Mouse (Mus musculus): ENCODE measurements at regions not wholly inside any gene's neighbourhood (a gene's known extent, or its start where the extent isn't known, plus 50 kb on each side); places are given as distances from the start of the nearest gene placed in this dataset.

DNA sequence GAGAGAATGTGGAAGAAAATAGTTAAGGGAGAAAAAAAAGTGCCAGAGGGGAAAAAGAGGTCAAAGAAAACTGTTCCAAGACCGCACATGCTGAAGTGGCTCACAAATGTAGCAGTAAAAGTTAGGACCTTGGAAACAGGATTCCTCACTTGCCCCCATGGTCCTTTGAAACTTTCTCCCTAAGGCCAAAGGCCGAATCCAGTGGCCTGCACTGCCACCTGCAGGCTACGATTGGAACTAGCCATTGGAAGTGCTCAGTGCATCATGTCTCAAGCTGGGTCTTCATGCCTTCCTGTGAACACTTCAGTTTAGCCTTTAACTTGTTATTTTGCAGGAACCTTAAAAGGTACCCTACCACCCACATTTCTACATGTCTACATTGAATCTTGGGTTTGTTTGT lies 56.3 kb upstream of the Mctp2 start:
- peak; percentile 25 for DNase-seq

DNA sequence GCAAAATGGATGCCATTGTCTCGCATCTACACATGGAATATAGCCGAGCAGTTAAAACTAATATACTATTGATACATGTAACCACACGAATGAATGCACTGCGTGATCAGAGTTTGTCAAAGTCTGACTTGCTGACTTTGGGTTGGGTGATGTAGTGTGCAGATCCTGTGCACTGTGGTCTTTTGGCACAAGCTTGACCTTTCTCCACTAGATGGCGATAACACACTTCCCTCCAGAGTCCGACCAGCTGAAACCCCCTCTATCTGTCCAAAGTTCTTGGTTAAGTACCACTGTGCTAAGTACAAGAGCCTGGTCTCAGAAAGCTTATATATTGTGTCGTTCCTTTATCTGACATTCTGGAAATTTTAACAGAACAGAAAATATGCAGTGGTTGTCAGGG lies 84.9 kb upstream of the Mctp2 start:
- no peak for DNase-seq

DNA sequence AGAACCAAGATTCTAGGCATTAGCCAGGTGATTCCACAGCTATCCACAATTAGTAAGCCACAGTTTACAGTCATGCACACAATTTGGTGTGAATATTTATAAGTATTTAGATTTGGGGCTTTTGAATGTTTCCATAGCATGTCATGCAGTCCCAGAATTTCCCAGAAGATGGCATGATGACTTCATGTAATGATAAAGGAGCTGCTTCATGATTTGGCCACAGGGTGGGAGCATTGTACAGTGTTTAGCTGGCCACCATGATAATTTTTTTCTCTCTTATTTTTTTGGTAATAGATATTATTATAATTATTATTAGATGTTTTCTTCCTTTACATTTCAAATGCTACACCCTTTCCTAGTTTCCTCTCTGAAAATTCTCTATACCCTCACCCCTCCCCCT lies 93.6 kb upstream of the Mctp2 start:
- peak; percentile 64 for DNase-seq

DNA sequence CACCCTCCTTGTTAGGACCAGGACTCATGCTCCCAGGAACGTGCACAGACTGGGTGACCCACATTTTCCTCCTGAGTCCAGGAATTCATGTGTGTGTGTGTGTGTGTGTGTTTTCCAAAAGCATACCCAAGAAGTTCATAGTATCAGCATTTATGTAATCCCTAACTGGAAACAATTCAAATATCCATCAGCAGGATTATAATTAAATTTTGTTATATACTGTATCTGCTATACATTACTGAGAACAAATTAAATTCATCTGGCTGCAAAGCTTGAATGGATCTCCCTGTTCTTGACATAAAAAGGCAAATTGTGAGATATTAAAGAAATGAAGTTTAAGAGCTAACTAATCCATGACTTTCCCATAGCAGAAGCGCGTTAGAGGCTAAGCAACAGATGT lies 99.7 kb upstream of the Mctp2 start:
- no peak for DNase-seq

DNA sequence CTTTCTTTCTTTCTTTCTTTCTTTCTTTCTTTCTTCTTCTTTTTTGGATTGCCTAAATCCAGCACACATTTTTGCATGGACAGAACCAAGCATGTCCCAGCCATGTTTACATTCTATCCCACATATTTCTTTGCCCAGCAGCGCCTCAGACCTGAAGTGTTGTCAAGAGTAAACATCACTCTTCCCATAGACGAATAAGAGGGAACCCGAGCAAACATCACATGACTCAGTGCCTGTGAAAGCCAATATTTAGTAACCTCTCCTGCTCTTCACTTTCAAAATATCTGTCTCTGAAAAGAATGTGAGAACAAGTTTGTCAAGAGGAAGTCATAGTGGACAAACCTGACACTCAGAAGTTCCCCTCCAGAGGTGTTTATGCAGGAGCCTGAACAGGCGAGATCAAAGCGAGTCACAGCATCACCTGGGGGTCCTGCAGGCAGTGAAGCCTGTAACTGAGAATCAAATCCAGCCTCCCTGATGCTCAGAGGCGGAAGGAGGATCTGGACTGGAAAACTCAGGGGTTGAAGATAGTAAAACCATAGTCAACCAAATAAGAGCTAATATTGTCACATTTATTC lies 102.1 kb upstream of the Mctp2 start:
- DNase-seq = no peak

DNA sequence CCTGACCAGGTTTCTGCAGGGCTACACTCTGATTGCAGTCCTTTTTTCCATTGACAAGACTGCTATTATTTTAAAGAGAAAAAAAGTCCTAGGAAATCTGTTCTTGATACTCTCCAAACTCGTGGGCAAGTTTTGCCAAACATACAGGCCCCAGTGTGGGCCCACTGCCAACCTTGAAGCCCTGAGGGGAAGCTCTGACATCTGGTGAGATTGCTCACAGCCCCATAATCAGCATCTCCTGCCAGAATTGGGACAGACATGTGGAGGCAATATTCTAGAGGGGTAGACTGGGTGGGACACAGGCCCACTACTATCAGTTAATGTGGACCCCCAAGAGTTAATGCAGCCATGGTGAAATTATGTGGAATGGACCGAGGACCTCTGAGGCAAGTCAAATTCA lies 132.1 kb upstream of the Mctp2 start:
- no peak for DNase-seq

DNA sequence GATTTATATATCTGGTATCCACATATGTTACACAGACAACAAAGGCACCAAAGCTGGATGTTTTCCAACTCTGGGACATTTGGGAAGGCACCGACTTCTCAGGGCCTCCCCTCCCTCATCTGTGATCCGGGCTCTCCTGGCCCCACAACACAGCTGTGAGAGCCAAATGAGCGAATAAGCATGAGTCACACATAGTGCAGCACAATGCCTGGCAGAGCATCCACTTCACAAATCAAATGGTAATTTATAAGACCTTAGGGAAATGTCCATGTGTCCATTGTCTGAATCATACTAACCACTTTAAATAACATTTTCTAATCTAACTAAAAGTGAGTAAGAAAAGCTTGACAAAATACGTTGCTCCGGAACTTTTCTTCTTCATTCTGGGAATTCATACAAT lies 135.6 kb upstream of the Mctp2 start:
- DNase-seq = no peak

DNA sequence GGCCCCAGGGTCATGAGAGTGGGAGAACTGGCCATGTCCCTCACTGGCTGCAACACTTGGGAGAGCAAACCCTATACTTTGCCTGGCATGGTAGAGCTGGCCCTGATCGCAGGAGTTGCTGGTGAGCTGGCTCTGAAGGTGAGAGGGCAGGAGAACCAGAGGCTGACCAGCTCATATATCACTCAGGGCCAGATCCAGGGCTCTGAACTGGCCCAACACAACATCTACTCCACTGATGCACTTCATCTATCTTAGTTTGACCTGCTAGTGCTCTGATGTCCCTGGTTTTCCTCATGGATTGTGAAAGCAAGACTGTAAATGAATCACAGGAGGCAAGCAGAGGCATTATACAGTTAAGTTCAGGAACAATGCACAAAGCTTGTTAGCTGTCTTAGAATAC lies 137.6 kb upstream of the Mctp2 start:
- DNase-seq = no peak

DNA sequence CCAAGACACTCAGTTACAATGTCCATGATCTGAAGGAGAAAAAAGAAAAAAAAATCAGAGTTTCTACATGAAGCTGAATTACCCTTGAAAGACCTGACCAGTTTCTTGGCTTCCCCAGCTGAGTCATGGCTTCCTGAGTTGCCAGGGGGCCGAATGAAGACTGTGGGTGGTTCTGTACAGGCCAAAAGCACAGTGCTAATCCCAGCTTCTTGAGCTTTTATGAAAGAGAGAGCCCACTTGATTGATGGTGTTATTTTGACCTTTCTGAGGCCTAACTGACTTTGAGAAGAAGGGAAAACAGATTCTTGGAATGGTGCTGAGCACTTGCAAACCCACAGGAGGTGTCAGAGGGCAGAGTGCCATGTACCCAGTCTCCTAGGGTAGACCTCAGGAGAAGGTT lies 138.4 kb upstream of the Mctp2 start:
- DNase-seq = no peak

DNA sequence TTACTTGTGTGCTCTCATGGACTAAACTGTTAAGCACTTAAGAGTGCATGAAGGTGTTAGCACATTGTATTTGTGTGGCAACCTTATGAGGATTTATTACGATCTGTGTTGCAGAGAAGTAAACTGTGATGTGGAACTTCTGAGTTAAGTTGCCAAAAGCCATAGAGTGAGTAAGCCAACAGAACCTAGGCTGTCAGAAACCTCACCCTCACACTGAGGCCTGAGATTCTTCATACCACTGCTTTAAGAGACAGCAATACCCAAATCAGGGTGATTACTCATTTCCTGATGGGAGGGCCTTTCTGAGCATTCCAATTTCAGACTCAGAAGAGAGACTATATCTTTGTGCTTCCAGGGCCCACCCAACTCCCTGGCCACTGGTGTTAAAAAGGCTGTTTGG lies 140.5 kb upstream of the Mctp2 start:
- no peak for DNase-seq

DNA sequence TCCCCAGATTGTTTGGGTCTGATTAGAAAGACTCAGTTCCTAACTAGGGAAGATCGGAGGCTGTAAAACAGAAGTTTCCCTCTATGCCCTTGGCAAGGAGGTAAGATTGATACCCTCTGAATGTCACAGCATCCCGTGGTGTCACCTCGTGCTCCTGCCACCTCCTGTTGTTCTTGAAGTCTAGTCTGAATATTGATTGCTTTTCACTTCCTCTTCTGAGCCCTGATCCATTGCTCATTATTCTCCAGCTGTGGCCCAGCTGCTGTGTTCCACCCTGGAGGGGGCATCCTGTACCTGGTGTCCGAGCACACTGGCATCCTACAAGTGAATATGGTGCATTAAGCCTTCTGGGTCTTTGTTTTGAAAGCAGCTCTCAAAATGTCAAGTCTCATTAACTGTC lies 156.6 kb upstream of the Mctp2 start:
- no peak for DNase-seq

DNA sequence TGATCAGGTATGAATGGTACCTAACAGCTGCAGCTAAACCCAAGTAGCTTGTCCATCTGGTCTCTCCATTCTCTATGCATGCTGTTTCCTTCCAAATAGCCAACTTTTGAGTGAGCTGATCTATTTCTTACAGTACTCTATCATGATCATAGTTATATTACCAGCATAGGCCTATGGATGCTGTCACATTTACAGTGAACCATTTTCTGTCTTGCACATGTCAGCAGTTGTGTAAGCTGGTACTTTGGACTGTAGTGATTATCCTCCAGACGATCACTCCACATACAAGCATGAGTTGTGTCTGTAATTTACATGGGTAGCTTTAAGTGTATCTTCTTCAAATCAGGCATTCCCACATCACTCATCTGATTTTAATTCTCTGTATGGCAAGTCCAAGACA lies 158.2 kb upstream of the Mctp2 start:
- DNase-seq = no peak

DNA sequence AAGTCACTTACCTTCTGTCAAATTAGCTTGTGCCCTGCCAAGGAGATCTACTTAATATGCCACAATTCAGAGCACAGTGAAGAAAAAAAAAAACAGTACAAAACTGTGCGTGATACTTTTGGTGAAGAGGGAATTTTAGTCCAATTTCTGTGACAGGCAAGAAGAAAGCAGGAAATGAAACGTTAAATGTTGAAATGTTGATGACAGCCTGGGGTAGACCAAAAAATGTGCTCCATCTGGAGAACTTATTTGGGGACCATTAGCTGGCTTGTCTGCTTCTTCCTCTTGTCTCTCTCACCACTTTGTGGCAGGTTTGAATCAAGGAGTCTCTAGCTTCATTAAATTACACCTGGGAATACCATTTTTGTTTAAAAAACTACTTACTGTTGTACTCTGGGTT lies 163.3 kb upstream of the Mctp2 start:
- DNase-seq = no peak

DNA sequence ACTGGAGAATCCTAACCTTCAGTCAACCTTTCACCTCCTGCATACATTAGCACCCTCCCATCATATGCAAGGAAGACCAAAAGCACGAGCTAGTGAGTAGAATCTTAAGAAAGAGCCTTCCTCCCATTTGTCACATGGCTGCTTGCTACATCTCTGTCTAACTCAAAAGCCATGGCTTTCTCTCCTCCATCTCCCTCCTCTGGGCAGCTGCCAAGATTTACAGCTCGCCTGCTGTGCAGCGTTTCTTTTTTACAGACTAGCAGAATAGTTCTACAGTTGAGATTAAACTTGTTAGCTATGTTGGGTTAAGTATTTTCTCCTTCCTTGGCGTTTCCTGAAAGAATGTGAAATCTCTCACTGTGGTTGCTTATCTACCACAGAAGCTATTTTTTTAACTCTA lies 168.3 kb upstream of the Mctp2 start:
- no peak for DNase-seq

DNA sequence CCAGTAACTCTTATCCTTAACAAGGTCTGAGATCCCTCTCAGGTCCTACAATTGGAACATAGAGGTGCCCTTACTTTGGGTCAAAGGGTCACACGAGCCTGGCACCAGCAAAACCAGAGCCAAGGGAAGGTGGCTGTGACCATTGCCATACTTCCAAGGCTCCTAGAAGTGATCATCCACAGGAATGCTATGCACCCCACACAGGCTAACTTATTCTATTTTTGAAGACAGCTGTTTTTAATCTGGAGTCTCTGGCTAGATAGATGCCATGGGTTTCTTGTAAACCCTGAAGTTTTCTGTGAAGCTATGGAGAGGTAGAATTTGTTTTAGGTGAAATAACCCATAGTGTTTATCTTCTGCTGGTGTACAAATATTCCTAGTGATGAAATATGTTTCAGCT lies 172.5 kb upstream of the Mctp2 start:
- no peak for DNase-seq

DNA sequence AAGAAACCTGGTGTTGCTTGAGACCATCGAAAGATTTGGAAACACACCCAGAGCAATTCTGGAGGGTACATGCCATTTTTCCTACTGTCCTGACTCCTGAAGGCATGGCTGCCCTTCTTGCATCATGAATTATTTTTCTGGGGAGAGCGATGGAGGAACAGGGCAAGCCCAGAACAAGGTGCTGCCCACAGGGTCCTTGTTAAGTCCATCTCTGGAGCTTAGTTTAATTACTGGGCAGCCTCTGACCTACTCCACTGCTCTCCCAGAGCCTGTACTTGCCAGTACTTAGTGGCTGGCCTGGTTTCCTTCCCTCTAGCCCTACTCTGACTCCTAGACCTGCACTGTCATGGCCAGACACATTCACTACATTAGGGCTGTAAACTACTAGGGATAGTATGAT lies 174.9 kb upstream of the Mctp2 start:
- DNase-seq = no peak

DNA sequence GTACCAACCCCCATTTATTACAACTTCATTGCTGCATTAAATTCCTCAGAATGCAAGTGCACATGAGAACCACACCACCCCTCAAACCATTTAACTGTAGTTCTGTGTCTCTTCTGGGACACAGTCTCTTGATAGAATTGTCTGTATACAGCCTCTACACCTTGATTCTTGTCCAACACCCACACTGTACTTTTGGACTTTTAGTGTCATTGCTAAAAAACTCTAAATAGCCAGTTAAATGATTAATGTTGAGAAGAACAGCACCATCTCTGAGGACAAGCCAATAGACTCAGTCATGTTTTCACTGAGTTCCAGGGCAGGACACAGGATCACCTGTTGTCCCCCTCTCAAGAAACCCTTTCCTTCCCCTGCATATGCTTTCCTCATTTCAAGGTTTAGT lies 183.8 kb upstream of the Mctp2 start:
- DNase-seq = no peak

DNA sequence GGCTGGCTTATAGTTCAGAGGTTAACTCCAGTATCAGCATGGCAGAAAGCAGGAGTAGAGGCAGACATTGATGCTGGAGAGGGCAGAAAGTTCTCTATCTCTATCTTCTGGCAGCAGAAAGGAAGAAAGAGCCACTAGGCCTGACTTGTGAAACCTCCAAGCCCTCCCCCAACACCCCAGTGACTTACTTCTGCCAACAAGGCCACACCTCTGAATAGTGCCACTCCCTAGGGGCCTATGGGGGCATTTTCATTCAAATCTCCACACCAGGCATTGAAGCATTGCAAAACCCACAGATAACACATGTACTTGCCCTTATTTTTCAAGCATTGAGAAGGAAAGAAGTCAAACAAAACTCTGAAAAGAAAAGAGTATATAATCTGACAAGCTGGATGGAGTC lies 186.9 kb upstream of the Mctp2 start:
- no peak for DNase-seq

DNA sequence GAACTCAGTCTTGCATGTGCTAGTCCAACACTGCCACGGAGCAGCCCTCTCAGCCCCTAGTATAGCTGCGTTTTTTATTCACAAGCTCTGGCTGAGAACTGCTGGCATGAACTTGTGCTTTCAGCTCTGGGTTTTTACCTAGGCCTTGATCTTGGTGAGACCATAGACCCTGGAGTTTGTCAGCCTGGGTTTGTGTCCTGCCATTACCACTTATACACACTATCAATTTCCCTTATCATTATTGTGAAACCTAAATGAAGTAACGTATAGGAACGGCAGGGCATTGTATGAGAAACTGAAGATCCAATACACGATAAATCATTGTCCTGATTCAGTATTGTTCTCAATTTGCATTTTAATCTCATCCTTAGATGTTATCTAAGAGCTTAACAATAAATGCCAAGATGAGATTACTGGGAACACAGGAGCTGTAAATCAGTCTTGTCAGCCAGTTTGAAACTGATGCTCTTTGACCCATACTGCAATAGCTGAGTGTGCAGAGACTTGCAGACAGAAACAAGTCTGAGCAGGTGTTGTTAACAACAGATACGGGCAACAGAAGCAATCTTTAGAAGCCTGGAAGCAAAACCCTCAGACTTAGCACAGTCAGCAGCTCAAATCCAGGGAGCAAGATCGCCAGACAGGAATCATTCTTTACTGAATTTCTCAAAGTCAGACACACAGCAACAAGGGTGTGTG lies 190.7 kb upstream of the Mctp2 start:
- DNase-seq = no peak

DNA sequence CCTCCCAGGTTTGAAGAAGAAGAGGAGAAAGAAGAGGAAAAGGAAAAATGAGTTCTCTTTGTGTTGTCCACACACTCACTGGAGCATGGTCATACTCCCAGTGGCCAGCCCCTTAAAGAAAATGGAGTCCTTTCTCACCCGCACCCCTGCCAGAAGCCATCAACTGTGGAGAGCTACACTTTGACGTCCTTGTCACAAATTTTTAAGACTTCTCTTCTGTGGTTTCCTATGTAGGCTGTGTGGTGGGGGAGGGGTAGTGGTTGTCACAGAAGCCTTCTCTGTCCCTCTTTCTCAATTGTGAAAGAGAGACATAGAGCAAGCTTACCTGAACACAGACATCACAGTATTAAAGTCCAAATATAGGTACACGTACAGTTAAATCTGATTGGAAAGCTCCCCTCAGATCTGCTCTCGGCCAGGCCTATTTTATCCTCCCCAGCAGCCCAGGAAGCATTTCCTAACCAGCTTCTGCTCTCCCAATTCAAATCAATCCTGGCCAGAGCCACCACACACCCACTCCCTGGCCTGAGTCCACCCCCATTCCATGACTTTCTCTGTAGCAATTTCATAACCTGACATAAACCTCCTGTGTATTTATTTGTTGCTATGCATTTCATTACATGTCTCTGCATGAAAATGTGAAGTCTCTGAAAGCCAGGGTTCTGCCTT lies 192.3 kb upstream of the Mctp2 start:
- DNase-seq = no peak

DNA sequence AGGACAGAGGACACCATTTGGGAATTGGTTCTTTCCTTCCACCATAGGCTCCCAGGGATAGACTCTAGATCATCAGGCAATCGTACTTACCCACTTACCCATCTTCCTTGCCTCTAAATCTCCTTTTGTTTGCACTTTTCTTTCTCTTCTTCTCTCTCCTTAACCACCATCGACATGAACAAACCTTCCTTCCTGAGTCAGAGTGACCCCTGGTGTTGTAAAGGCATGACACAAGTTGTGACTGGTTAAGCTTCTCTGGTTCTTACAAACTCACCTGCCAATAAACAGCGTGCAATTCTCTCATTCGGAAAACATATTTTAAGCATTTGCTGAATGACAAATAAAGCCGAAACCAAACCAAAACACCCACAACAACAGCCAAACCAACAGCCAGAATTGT lies 193.4 kb upstream of the Mctp2 start:
- DNase-seq = no peak

DNA sequence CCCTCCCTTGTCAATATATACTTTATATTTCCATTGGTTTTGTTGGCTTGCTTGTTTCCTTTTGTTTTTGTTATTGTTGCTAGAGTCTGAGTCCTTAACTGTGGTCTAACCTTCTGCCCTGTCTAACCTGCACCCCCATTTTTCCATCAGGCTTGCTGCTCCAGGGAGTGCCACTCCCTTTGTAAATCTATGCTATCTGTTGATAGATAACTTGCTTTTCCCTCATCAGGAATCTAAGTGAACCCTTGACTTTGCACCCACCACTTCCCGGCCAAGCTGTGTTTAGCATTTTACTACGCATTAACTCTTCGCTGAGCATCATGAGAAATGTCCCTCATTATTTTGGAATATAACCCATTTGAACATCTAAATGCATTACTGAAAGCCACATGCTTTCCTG lies 193.8 kb upstream of the Mctp2 start:
- DNase-seq = no peak

DNA sequence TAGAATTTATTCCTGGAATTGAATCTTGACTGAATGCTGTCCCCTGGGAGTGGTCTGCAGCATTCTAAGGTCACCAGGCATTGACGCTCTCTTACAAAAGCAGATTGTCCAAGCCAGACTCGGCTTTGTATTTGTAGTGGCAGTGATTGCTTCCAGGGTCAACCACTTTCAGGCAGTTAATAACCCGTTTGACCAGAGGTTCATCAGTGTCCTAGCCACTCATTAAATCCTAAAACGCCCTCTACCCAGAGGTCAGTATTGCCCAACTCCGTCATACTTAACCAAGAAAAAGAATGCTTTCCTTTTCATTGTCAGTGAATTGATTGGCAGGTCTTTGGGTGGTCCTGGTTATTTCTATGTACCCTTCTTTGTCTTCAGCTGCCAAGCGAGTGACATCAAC lies 194.6 kb upstream of the Mctp2 start:
- DNase-seq = no peak

DNA sequence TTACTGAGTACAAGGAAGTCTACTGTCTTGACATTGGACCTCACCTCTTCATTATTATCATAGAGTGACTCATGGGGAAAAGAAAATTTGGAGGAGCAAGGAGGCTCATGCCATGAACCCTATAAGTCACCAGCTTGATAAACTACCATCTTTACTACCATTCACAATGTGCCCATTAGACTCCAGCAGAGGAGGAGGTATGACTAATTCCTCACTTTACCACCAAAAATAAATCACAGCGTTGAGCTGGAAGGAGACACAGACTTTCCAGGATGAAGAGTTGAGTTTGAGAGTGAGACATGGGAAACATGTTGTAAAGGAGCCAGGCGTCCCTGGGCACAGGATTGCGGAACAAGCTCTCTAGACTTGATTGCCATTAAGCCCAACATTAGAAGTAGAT lies 195.0 kb upstream of the Mctp2 start:
- DNase-seq = no peak

DNA sequence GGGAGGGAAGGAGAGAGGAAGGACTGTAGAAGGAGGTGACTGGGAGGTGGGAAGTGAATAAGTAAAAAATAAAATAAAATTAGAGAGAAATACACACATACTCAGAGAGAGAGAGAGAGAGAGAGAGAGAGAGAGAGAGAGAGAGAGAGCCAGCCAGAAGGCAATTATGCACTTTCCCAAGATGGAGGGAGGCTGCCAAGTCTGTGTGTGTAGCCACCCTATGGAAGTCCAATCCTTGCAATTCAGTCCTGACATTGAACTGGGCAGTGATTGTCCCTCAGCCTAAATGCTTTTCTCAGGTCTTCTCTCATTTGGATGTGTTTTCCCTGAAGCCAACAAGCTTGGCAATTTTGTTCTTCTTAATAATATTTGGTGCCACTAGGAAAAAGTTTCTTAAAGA lies 197.3 kb upstream of the Mctp2 start:
- DNase-seq = no peak

All from cerebellum, adult 8-10 months (tissue).